ENCODE assay signal across 8 mouse cellular contexts in the genomic region with DNA sequence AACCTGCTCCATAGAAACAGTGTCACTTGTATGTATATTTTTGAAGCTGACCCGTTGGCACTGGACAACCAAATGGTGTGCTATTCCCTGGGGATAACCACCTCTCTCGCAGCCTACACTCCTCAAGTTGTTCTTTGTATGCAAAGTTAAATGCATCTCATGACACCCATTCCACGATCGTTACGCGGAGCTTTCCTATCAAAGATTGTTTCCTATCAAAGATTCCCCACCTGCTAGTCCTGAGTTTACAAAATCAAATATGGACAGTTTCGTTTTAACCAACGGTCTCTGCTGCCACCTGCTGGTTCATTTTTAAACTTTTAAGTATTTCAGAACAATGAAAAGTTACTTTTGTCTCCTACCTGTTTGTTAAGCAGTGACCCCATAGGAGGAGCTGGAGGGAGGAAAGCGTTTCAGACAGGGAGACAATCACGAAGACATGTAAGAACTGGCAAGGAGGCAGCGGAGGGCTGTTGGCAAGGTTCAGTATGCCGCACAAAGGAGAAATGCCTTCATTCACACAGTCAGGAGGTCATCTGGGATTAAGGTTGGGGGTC. TPM values are rescaled to one million over a fixed set of nuclear protein-coding genes. Genes with fewer than 3 reads are reported as not detected.
DNase-seq lines count a peak whose midpoint lies in the region; ATAC-seq and TF ChIP-seq lines count a peak whose summit lies in the region.
"Had no signal": no experiment of that assay in that cellular context is flagged by ENCODE, and none has a peak within 500 bp of the region (broad histone marks: within the 10 kb centered on the region; RNA-seq: fewer than 3 reads in every experiment).

No protein-coding gene starts in this region.

- H3K27ac ChIP-seq in liver, embryonic 14.5 days: no peak overlapping the region
- no peak overlapping the region for H3K27ac ChIP-seq in liver, embryonic 12.5 days
- H3K27ac ChIP-seq in kidney, postnatal 0 days: no peak overlapping the region
- H3K27ac ChIP-seq: neural tube, embryonic 13.5 days had no signal

- no peaks in the 10 kb centered on the region for H3K4me1 ChIP-seq in liver, embryonic 14.5 days (replicated peaks; ENCODE audit: control insufficient read depth in 2 of 2, insufficient read depth in 2 of 2, low read length in 1 of 2)
- no peaks in the 10 kb centered on the region for H3K4me1 ChIP-seq in liver, embryonic 12.5 days
- no peaks in the 10 kb centered on the region for H3K4me1 ChIP-seq in kidney, postnatal 0 days (replicated peaks; ENCODE audit: insufficient read depth, low read length)
- H3K4me1 ChIP-seq: neural tube, embryonic 13.5 days had no signal

- no peak overlapping the region for H3K4me3 ChIP-seq in liver, embryonic 14.5 days (ENCODE audit: insufficient read depth in 1 of 2, low read depth in 2 of 2, low read length in 2 of 2)
- H3K4me3 ChIP-seq in liver, embryonic 12.5 days: no peak overlapping the region
- no peak overlapping the region for H3K4me3 ChIP-seq in kidney, postnatal 0 days (replicated peaks; ENCODE audit: low read depth, low read length)
- H3K4me3 ChIP-seq: neural tube, embryonic 13.5 days had no signal

- no peaks in the 10 kb centered on the region for H3K9me3 ChIP-seq in liver, embryonic 14.5 days (ENCODE audit: control insufficient read depth, low read length)
- H3K9me3 ChIP-seq in liver, embryonic 12.5 days (replicated peaks): no peaks in the 10 kb centered on the region
- no peaks in the 10 kb centered on the region for H3K9me3 ChIP-seq in kidney, postnatal 0 days (replicated peaks; ENCODE audit: low read length)
- H3K9me3 ChIP-seq: neural tube, embryonic 13.5 days had no signal

- H3K36me3 ChIP-seq in liver, embryonic 14.5 days (replicated peaks; ENCODE audit: control insufficient read depth, insufficient read depth, low read depth): no peaks in the 10 kb centered on the region
- H3K36me3 ChIP-seq in liver, embryonic 12.5 days: no peaks in the 10 kb centered on the region
- no peaks in the 10 kb centered on the region for H3K36me3 ChIP-seq in kidney, postnatal 0 days (ENCODE audit: insufficient read depth, low read length)
- H3K36me3 ChIP-seq: neural tube, embryonic 13.5 days had no signal

- H3K27me3 ChIP-seq in liver, embryonic 14.5 days (ENCODE audit: control insufficient read depth, insufficient read depth, low read length): no peaks in the 10 kb centered on the region
- H3K27me3 ChIP-seq in liver, embryonic 12.5 days (replicated peaks): no peaks in the 10 kb centered on the region
- H3K27me3 ChIP-seq in kidney, postnatal 0 days (ENCODE audit: insufficient read depth, low read length): no peaks in the 10 kb centered on the region
- H3K27me3 ChIP-seq: neural tube, embryonic 13.5 days had no signal

- ATAC-seq in liver, embryonic 14.5 days (ENCODE audit: insufficient read depth): no peak
- ATAC-seq in liver, embryonic 12.5 days: no peak
- no peak for ATAC-seq in kidney, postnatal 0 days (replicated peaks; ENCODE audit: low FRiP score, low read depth)

- no peak for TF ChIP-seq EP300 in liver, embryonic 14.5 days (IDR thresholded peaks at IDR 0.05; ENCODE audit: low read depth)

- no peak overlapping the region for H3K4me2 ChIP-seq in liver, embryonic 14.5 days (ENCODE audit: low read depth)
- no peak overlapping the region for H3K4me2 ChIP-seq in liver, embryonic 12.5 days
- H3K4me2 ChIP-seq in kidney, postnatal 0 days (ENCODE audit: low read length): no peak overlapping the region
- H3K4me2 ChIP-seq: neural tube, embryonic 13.5 days had no signal

- WGBS in liver, embryonic 14.5 days (ENCODE audit: insufficient replicate concordance): 21% methylated on average over 12 of the region's 12 CpGs
- 24% methylated on average over 12 of the region's 12 CpGs for WGBS in liver, embryonic 12.5 days (ENCODE audit: insufficient replicate concordance)
- 21% methylated on average over 12 of the region's 12 CpGs for WGBS in kidney, postnatal 0 days

- peak in 2 of 3 experiments; percentile 3 to 9 for DNase-seq in liver, embryonic 14.5 days (ENCODE audit: low read depth in 3 of 3, low spot score in 3 of 3)
- peak; percentile 70 for DNase-seq in R1 (ENCODE audit: low read depth, low spot score)
- peak; percentile 59 for DNase-seq in embryo, embryonic 9.5 days (ENCODE audit: extremely low spot score)
- DNase-seq in kidney, postnatal 0 days (ENCODE audit: low spot score): peak; percentile 70
- peak; percentile 16 for DNase-seq in lung, postnatal 25 days (ENCODE audit: low spot score)
- DNase-seq in right cerebral cortex, postnatal 25 days: peak; percentile 6

- no peak overlapping the region for H3K9ac ChIP-seq in liver, embryonic 14.5 days (replicated peaks)
- H3K9ac ChIP-seq in liver, embryonic 12.5 days: no peak overlapping the region
- no peak overlapping the region for H3K9ac ChIP-seq in kidney, postnatal 0 days (ENCODE audit: low read depth, low read length)
- H3K9ac ChIP-seq: neural tube, embryonic 13.5 days had no signal

- peak; percentile 43 for TF ChIP-seq CTCF in liver, embryonic 14.5 days (IDR thresholded peaks at IDR 0.05; ENCODE audit: low read depth)
- TF ChIP-seq CTCF in kidney, postnatal 0 days (IDR thresholded peaks at IDR 0.05; ENCODE audit: low read depth): peak; percentile 77

RNA-seq across cellular contexts. Expression of a gene that starts 22.4 kb away (rescaled TPM):
- polyA plus RNA-seq in liver, embryonic 14.5 days (2012; rRNA removed): not detected in 2 replicates
- not detected in 2 replicates for polyA plus RNA-seq in liver, embryonic 14.5 days (2014; fragmentation: Nextera tagmentation; extraction: Ambion mirVana)
- polyA plus RNA-seq in liver, embryonic 12.5 days (2016; fragmentation: Nextera tagmentation; extraction: Ambion mirVana): not detected in 2 replicates
- 659 and 874 TPM in 2 replicates for polyA plus RNA-seq in kidney, postnatal 0 days (2015; fragmentation: Nextera tagmentation; extraction: Ambion mirVana)
- polyA plus RNA-seq: neural tube, embryonic 13.5 days had no signal

Comparison
In these comparisons a context has a peak if more than half of its experiments do, and no peak if none do; other contexts are left out.
1. DNase-seq: peak in every context shown above with its lines; median percentile 70 in R1; 70 in kidney, postnatal 0 days; 59 in embryo, embryonic 9.5 days; 16 in lung, postnatal 25 days; 6 in liver, embryonic 14.5 days; 6 in right cerebral cortex, postnatal 25 days.
2. RNA of a gene that starts 22.4 kb away (polyA plus RNA-seq): 659 to 874 TPM in kidney, postnatal 0 days; not detected in liver, embryonic 14.5 days and not detected in liver, embryonic 12.5 days; every median in the first group is over 100 times any median in the second.